Mouse (Mus musculus) urinary bladder, postnatal 14 days (tissue): Measurements from ENCODE around the gene Gm20807.
"Not testable (repeated sequence)": the region's sequence is repeated elsewhere in the genome, so short reads cannot be mapped to it uniquely, and the experiment has no call there.

Source experiments
- DNase-seq: peaks from one replicate; pipeline ENCODE4 v3.0.0; 2021; ENCODE audit warnings: low spot score

The Gm20807 gene

GRCm38 (mm10) chrY:13042591-13042990 lies at the start of gene Gm20807:
Gene Gm20807, plus strand, starts transcription at chrY:13042891.
- not testable (repeated sequence) for DNase-seq
